18 mouse cellular contexts compared by ENCODE assay signal in genomic region chr5:89370140-89370539, GRCm38 (mm10).
DNase-seq lines count a peak whose midpoint lies in the region; ATAC-seq and TF ChIP-seq lines count a peak whose summit lies in the region.
"Had no signal": no experiment of that assay in that cellular context is flagged by ENCODE, and none has a peak within 500 bp of the region (broad histone marks: within the 10 kb centered on the region; RNA-seq: fewer than 3 reads in every experiment).

No protein-coding gene starts in this region.

- H3K4me1 ChIP-seq in heart, postnatal 0 days (ENCODE audit: control insufficient read depth, insufficient read depth): peaks cover 4% of the 10 kb centered on the region; the same call in 1 of the 2 replicates
- no peaks in the 10 kb centered on the region for H3K4me1 ChIP-seq in lung, embryonic 14.5 days (ENCODE audit: insufficient read depth)
- H3K4me1 ChIP-seq in embryonic facial prominence, embryonic 14.5 days (ENCODE audit: control insufficient read depth, insufficient read depth, low read length): no peaks in the 10 kb centered on the region
- no peaks in the 10 kb centered on the region for H3K4me1 ChIP-seq in stomach, postnatal 0 days (replicated peaks; ENCODE audit: control insufficient read depth, insufficient read depth)
- H3K4me1 ChIP-seq: embryonic facial prominence, embryonic 12.5 days; neural tube, embryonic 12.5 days had no signal

- no peaks in the 10 kb centered on the region for H3K27me3 ChIP-seq in heart, postnatal 0 days (ENCODE audit: control insufficient read depth, insufficient read depth, low read length)
- H3K27me3 ChIP-seq in lung, embryonic 14.5 days (ENCODE audit: insufficient read depth, low read length): no peaks in the 10 kb centered on the region
- no peaks in the 10 kb centered on the region for H3K27me3 ChIP-seq in embryonic facial prominence, embryonic 14.5 days (replicated peaks; ENCODE audit: control insufficient read depth, insufficient read depth, low read length)
- no peaks in the 10 kb centered on the region for H3K27me3 ChIP-seq in stomach, postnatal 0 days (ENCODE audit: control insufficient read depth, insufficient read depth, low read length)
- H3K27me3 ChIP-seq: embryonic facial prominence, embryonic 12.5 days; heart, embryonic 12.5 days; midbrain, embryonic 12.5 days; neural tube, embryonic 12.5 days had no signal

- no peak for TF ChIP-seq EP300 in heart, postnatal 0 days (IDR thresholded peaks at IDR 0.05; ENCODE audit: low read depth)
- no peak for TF ChIP-seq EP300 in stomach, postnatal 0 days (optimal IDR thresholded peaks at IDR 0.05)

- no peak overlapping the region for H3K4me2 ChIP-seq in heart, postnatal 0 days (ENCODE audit: low read depth, low read length)
- no peak overlapping the region for H3K4me2 ChIP-seq in lung, embryonic 14.5 days
- H3K4me2 ChIP-seq in embryonic facial prominence, embryonic 14.5 days (ENCODE audit: low read depth, low read length): no peak overlapping the region
- no peak overlapping the region for H3K4me2 ChIP-seq in stomach, postnatal 0 days (replicated peaks; ENCODE audit: low read depth)
- H3K4me2 ChIP-seq: embryonic facial prominence, embryonic 12.5 days; heart, embryonic 12.5 days; liver, embryonic 11.5 days; midbrain, embryonic 12.5 days; neural tube, embryonic 12.5 days had no signal

- peak; percentile 84 for ATAC-seq in heart, postnatal 0 days (ENCODE audit: insufficient read depth, low read depth)
- peak; percentile 31; the same call in 1 of the 2 replicates for ATAC-seq in lung, embryonic 14.5 days (ENCODE audit: insufficient read depth)
- ATAC-seq in embryonic facial prominence, embryonic 14.5 days (ENCODE audit: low read depth): no peak
- ATAC-seq in stomach, postnatal 0 days (ENCODE audit: low FRiP score, low TSS enrichment): 0 out of 2 replicates have a peak, but pooled peaks have one; percentile 40
- ATAC-seq: forebrain, postnatal 0 days had no signal

- peak; percentile 60 for DNase-seq in heart, postnatal 0 days (ENCODE audit: low spot score)
- DNase-seq in heart, adult 9 months (ENCODE audit: low spot score in 2 of 2): no peak
- no peak for DNase-seq in lung, embryonic 14.5 days
- no peak for DNase-seq in lung, postnatal 10 days
- peak; percentile 10 for DNase-seq in embryonic facial prominence, embryonic 14.5 days (ENCODE audit: low spot score)
- no peak for DNase-seq in stomach, postnatal 0 days (ENCODE audit: low spot score)
- DNase-seq in frontal cortex, postnatal 25 days (ENCODE audit: low spot score in 2 of 2): no peak
- DNase-seq: cerebellum, adult 9-10 months; forebrain, postnatal 0 days; lung, adult 18-20 months; right cerebral cortex, adult 18-20 months; thymus, postnatal 36 days had no signal

- H3K9ac ChIP-seq in heart, postnatal 0 days (replicated peaks; ENCODE audit: low read depth, low read length): no peak overlapping the region
- no peak overlapping the region for H3K9ac ChIP-seq in lung, embryonic 14.5 days
- H3K9ac ChIP-seq in embryonic facial prominence, embryonic 14.5 days (ENCODE audit: low read depth, low read length): no peak overlapping the region
- H3K9ac ChIP-seq in stomach, postnatal 0 days (ENCODE audit: low read length): no peak overlapping the region
- H3K9ac ChIP-seq: embryonic facial prominence, embryonic 12.5 days; forebrain, postnatal 0 days; heart, embryonic 12.5 days; midbrain, embryonic 12.5 days; neural tube, embryonic 12.5 days had no signal

- H3K36me3 ChIP-seq in heart, postnatal 0 days (replicated peaks; ENCODE audit: control insufficient read depth, insufficient read depth, low read length): no peaks in the 10 kb centered on the region
- H3K36me3 ChIP-seq in lung, embryonic 14.5 days (ENCODE audit: insufficient read depth): no peaks in the 10 kb centered on the region
- no peaks in the 10 kb centered on the region for H3K36me3 ChIP-seq in embryonic facial prominence, embryonic 14.5 days (ENCODE audit: control insufficient read depth, insufficient read depth, low read length)
- H3K36me3 ChIP-seq in stomach, postnatal 0 days (ENCODE audit: control insufficient read depth, insufficient read depth, low read length): no peaks in the 10 kb centered on the region
- H3K36me3 ChIP-seq: embryonic facial prominence, embryonic 12.5 days; heart, embryonic 12.5 days; midbrain, embryonic 12.5 days; neural tube, embryonic 12.5 days had no signal

- WGBS in heart, postnatal 0 days: 26% methylated on average over 1 of the region's 1 CpGs
- 6% methylated on average over 1 of the region's 1 CpGs for WGBS in lung, embryonic 14.5 days
- WGBS in embryonic facial prominence, embryonic 14.5 days: 28% methylated on average over 1 of the region's 1 CpGs
- 14% methylated on average over 1 of the region's 1 CpGs for WGBS in stomach, postnatal 0 days

- no peak for TF ChIP-seq CTCF in heart, postnatal 0 days (IDR thresholded peaks at IDR 0.05; ENCODE audit: low read depth)
- TF ChIP-seq CTCF in lung, embryonic 14.5 days (IDR thresholded peaks at IDR 0.05; ENCODE audit: low read depth): no peak
- no peak for TF ChIP-seq CTCF in stomach, postnatal 0 days (IDR thresholded peaks at IDR 0.05; ENCODE audit: low read depth)

- H3K4me3 ChIP-seq in heart, postnatal 0 days (ENCODE audit: low read depth, low read length): no peak overlapping the region
- no peak overlapping the region for H3K4me3 ChIP-seq in lung, embryonic 14.5 days (ENCODE audit: low read depth, low read length)
- H3K4me3 ChIP-seq in embryonic facial prominence, embryonic 14.5 days (ENCODE audit: low read depth, low read length): no peak overlapping the region
- no peak overlapping the region for H3K4me3 ChIP-seq in stomach, postnatal 0 days (ENCODE audit: low read depth, low read length)
- H3K4me3 ChIP-seq: embryonic facial prominence, embryonic 12.5 days; heart, embryonic 12.5 days; midbrain, embryonic 12.5 days; neural tube, embryonic 12.5 days had no signal

- no peaks in the 10 kb centered on the region for H3K9me3 ChIP-seq in heart, postnatal 0 days (replicated peaks; ENCODE audit: control insufficient read depth, low read length)
- no peaks in the 10 kb centered on the region for H3K9me3 ChIP-seq in lung, embryonic 14.5 days (ENCODE audit: low read depth, low read length)
- no peaks in the 10 kb centered on the region for H3K9me3 ChIP-seq in embryonic facial prominence, embryonic 14.5 days (ENCODE audit: control insufficient read depth, low read length)
- no peaks in the 10 kb centered on the region for H3K9me3 ChIP-seq in stomach, postnatal 0 days (ENCODE audit: control insufficient read depth, low read length)
- H3K9me3 ChIP-seq: embryonic facial prominence, embryonic 12.5 days; heart, embryonic 12.5 days; midbrain, embryonic 12.5 days; neural tube, embryonic 12.5 days had no signal

- peak overlapping the region; percentile 57 for H3K27ac ChIP-seq in heart, postnatal 0 days (ENCODE audit: low read depth)
- no peak overlapping the region for H3K27ac ChIP-seq in lung, embryonic 14.5 days (ENCODE audit: low read depth)
- no peak overlapping the region for H3K27ac ChIP-seq in embryonic facial prominence, embryonic 14.5 days (replicated peaks; ENCODE audit: low read depth, low read length)
- H3K27ac ChIP-seq in stomach, postnatal 0 days (replicated peaks): no peak overlapping the region
- H3K27ac ChIP-seq: embryonic facial prominence, embryonic 12.5 days; macrophage; midbrain, embryonic 12.5 days; neural tube, embryonic 12.5 days had no signal

Comparison
In these comparisons a context has a peak if more than half of its experiments do, and no peak if none do; other contexts are left out.
1. DNase-seq: peak in heart, postnatal 0 days (single experiment) and embryonic facial prominence, embryonic 14.5 days (single experiment); none in heart, adult 9 months (0 of 2), lung, embryonic 14.5 days (single experiment), lung, postnatal 10 days (single experiment), stomach, postnatal 0 days (single experiment) and frontal cortex, postnatal 25 days (0 of 2).